In the genomic region with DNA sequence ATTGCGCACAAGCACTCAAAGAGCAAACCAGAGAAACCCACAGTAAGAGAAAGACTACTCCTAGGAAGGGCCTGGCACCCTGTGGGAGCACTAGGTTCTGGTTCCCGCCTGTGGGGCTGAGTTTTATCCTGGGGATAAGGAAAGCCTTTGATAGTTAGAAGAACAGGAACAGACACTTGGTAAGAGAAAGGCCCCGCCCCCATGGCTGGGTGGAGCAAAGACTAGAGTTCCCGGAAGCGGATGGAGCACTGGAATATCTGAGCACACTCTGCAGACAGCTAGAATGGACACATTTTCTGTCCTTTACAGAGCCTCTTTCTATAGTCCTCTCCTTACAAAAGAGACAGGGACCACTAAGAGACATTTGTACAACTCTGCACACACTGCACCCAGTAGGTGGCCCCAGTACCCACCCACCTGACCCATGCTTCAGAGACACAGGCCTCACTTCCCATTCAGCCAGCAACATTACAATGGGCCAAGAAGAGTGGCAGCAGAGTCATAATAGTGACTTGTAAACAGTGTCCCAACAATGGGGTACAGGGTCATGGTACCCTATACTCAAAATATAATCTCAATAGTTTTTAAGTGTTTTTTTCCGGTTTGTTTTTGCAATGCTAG, we compare ENCODE assay signal across 8 mouse cellular contexts. TPM values are rescaled to one million over a fixed set of nuclear protein-coding genes. Genes with fewer than 3 reads are reported as not detected.
DNase-seq lines count a peak whose midpoint lies in the region; ATAC-seq and TF ChIP-seq lines count a peak whose summit lies in the region.

No protein-coding gene starts in this region.

- no peak for TF ChIP-seq CTCF in kidney, adult 2 months (conservative IDR thresholded peaks at IDR 0.05; ENCODE audit: insufficient read depth, insufficient read length, low read depth, low read length)

- ATAC-seq in kidney, embryonic 14.5 days (ENCODE audit: low FRiP score, low TSS enrichment): no peak
- peak; percentile 24; the same call in 1 of the 2 replicates for ATAC-seq in intestine, embryonic 16.5 days

- H3K27me3 ChIP-seq in kidney, adult 2 months (replicated peaks; ENCODE audit: control insufficient read depth, insufficient read depth, low read length): no peaks in the 10 kb centered on the region
- no peaks in the 10 kb centered on the region for H3K27me3 ChIP-seq in kidney, embryonic 14.5 days (ENCODE audit: control insufficient read depth, insufficient read depth, low read length)
- H3K27me3 ChIP-seq in intestine, embryonic 16.5 days (replicated peaks; ENCODE audit: control insufficient read depth, insufficient read depth, low read length): no peaks in the 10 kb centered on the region
- H3K27me3 ChIP-seq in megakaryocyte, embryonic 14.5 days (replicated peaks): no peaks in the 10 kb centered on the region

- no peak overlapping the region for H3K4me3 ChIP-seq in kidney, adult 2 months (ENCODE audit: insufficient read depth, low read depth, low read length)
- H3K4me3 ChIP-seq in kidney, embryonic 14.5 days (ENCODE audit: low read length): no peak overlapping the region
- no peak overlapping the region for H3K4me3 ChIP-seq in intestine, embryonic 16.5 days (ENCODE audit: low read length)
- peak overlapping the region; percentile 70 for H3K4me3 ChIP-seq in megakaryocyte, embryonic 14.5 days (replicated peaks)

- no peak for TF ChIP-seq POLR2A in kidney, adult 2 months (IDR thresholded peaks at IDR 0.05; ENCODE audit: low read depth, low read length)

- peak; percentile 76 for DNase-seq in kidney, adult 2 months
- peak; percentile 91 for DNase-seq in R1 (ENCODE audit: low read depth, low spot score)
- DNase-seq in embryo, embryonic 11 days: no peak
- no peak for DNase-seq in right cerebral cortex, adult 18-20 months
- no peak for DNase-seq in left cerebral cortex, adult 11 months (ENCODE audit: low spot score)

- H3K9me3 ChIP-seq in kidney, embryonic 14.5 days (ENCODE audit: control insufficient read depth, low read length): no peaks in the 10 kb centered on the region
- H3K9me3 ChIP-seq in intestine, embryonic 16.5 days (ENCODE audit: control insufficient read depth, low read length): no peaks in the 10 kb centered on the region
- no peaks in the 10 kb centered on the region for H3K9me3 ChIP-seq in megakaryocyte, embryonic 14.5 days

- H3K4me1 ChIP-seq in kidney, adult 2 months (ENCODE audit: control insufficient read depth, insufficient read depth, low read length): peaks cover 78% of the 10 kb centered on the region
- H3K4me1 ChIP-seq in kidney, embryonic 14.5 days (ENCODE audit: control insufficient read depth, insufficient read depth, low read length): peaks cover 48% of the 10 kb centered on the region
- H3K4me1 ChIP-seq in intestine, embryonic 16.5 days (ENCODE audit: control insufficient read depth, insufficient read depth, low read length): peaks cover 56% of the 10 kb centered on the region
- peaks cover 97% of the 10 kb centered on the region for H3K4me1 ChIP-seq in megakaryocyte, embryonic 14.5 days

- H3K36me3 ChIP-seq in kidney, adult 2 months (ENCODE audit: control insufficient read depth, insufficient read depth, low read length): no peaks in the 10 kb centered on the region
- peaks cover 2% of the 10 kb centered on the region; the same call in 1 of the 2 replicates for H3K36me3 ChIP-seq in kidney, embryonic 14.5 days (ENCODE audit: control insufficient read depth, insufficient read depth, low read length)
- H3K36me3 ChIP-seq in intestine, embryonic 16.5 days (ENCODE audit: control insufficient read depth, insufficient read depth, low read length): no peaks in the 10 kb centered on the region
- H3K36me3 ChIP-seq in megakaryocyte, embryonic 14.5 days (replicated peaks; ENCODE audit: low read length): peaks cover 87% of the 10 kb centered on the region

- 54% methylated on average over 6 of the region's 6 CpGs for WGBS in kidney, adult 2 months
- 82% methylated on average over 6 of the region's 6 CpGs for WGBS in kidney, embryonic 14.5 days
- 53% methylated on average over 6 of the region's 6 CpGs for WGBS in intestine, embryonic 16.5 days

- H3K27ac ChIP-seq in kidney, adult 2 months (ENCODE audit: insufficient read depth, low read depth, low read length): peak overlapping the region; percentile 98
- no peak overlapping the region for H3K27ac ChIP-seq in kidney, embryonic 14.5 days (ENCODE audit: low read depth, low read length)
- peak overlapping the region; percentile 67 for H3K27ac ChIP-seq in intestine, embryonic 16.5 days (ENCODE audit: low read length)

- H3K4me2 ChIP-seq in kidney, embryonic 14.5 days (replicated peaks; ENCODE audit: low read depth, low read length): no peak overlapping the region
- no peak overlapping the region for H3K4me2 ChIP-seq in intestine, embryonic 16.5 days (ENCODE audit: low read depth, low read length)

- no peak overlapping the region for H3K9ac ChIP-seq in kidney, embryonic 14.5 days (ENCODE audit: low read depth, low read length)
- H3K9ac ChIP-seq in intestine, embryonic 16.5 days (ENCODE audit: low read depth, low read length): peak overlapping the region; percentile 14; the same call in 1 of the 2 replicates

RNA-seq across cellular contexts. Expression of a gene that starts 29.6 kb away (rescaled TPM):
- 340 and 367 TPM in 2 replicates for polyA plus RNA-seq in kidney, adult 2 months (2012; rRNA removed)
- 176 and 239 TPM in 2 replicates for polyA plus RNA-seq in kidney, embryonic 14.5 days (2014; fragmentation: Nextera tagmentation; extraction: Ambion mirVana)
- polyA plus RNA-seq in intestine, embryonic 16.5 days (2015; fragmentation: Nextera tagmentation; extraction: Ambion mirVana): 402 and 447 TPM in 2 replicates
- 517 and 590 TPM in 2 replicates for polyA plus RNA-seq in megakaryocyte, embryonic 14.5 days (2012; ENCODE audit: insufficient read depth, low replicate concordance)

RNA-seq across cellular contexts. Expression of a gene that starts 49.1 kb away (rescaled TPM):
- 321 and 343 TPM in 2 replicates for polyA plus RNA-seq in kidney, adult 2 months (2012; rRNA removed)
- 458 and 497 TPM in 2 replicates for polyA plus RNA-seq in kidney, embryonic 14.5 days (2014; fragmentation: Nextera tagmentation; extraction: Ambion mirVana)
- polyA plus RNA-seq in intestine, embryonic 16.5 days (2015; fragmentation: Nextera tagmentation; extraction: Ambion mirVana): 355 and 362 TPM in 2 replicates
- polyA plus RNA-seq in megakaryocyte, embryonic 14.5 days (2012; ENCODE audit: insufficient read depth, low replicate concordance): 143 and 185 TPM in 2 replicates

RNA-seq across cellular contexts. Expression of a gene that starts 49.3 kb away (rescaled TPM):
- 2.3 and 6.2 TPM in 2 replicates for polyA plus RNA-seq in kidney, adult 2 months (2012; rRNA removed)
- polyA plus RNA-seq in kidney, embryonic 14.5 days (2014; fragmentation: Nextera tagmentation; extraction: Ambion mirVana): 9.8 and 12.6 TPM in 2 replicates
- polyA plus RNA-seq in intestine, embryonic 16.5 days (2015; fragmentation: Nextera tagmentation; extraction: Ambion mirVana): 6.9 and 7.3 TPM in 2 replicates
- polyA plus RNA-seq in megakaryocyte, embryonic 14.5 days (2012; ENCODE audit: insufficient read depth, low replicate concordance): 270 and 353 TPM in 2 replicates

RNA-seq across cellular contexts. Expression of a gene that starts 51.3 kb away (rescaled TPM):
- 0.11 and 0.24 TPM in 2 replicates for polyA plus RNA-seq in kidney, adult 2 months (2012; rRNA removed)
- polyA plus RNA-seq in kidney, embryonic 14.5 days (2014; fragmentation: Nextera tagmentation; extraction: Ambion mirVana): 0.51 and 0.64 TPM in 2 replicates
- 0.29 and 0.39 TPM in 2 replicates for polyA plus RNA-seq in intestine, embryonic 16.5 days (2015; fragmentation: Nextera tagmentation; extraction: Ambion mirVana)
- polyA plus RNA-seq in megakaryocyte, embryonic 14.5 days (2012; ENCODE audit: insufficient read depth, low replicate concordance): 0.08 TPM in 1 of 2 replicates, not detected in the other

Comparison
In these comparisons a context has a peak if more than half of its experiments do, and no peak if none do; other contexts are left out.
1. DNase-seq: peak in kidney, adult 2 months (single experiment) and R1 (single experiment); none in embryo, embryonic 11 days (single experiment), right cerebral cortex, adult 18-20 months (single experiment) and left cerebral cortex, adult 11 months (single experiment).
2. RNA of a gene that starts 49.3 kb away (polyA plus RNA-seq): 270 to 353 TPM in megakaryocyte, embryonic 14.5 days; 9.8 to 12.6 TPM in kidney, embryonic 14.5 days, 6.9 to 7.3 TPM in intestine, embryonic 16.5 days and 2.3 to 6.2 TPM in kidney, adult 2 months; every median in the first group is over 10 times any median in the second.